Mouse (Mus musculus) kidney, postnatal 10 days (tissue): ENCODE results near the gene Acrv1.
"Not testable (repeated sequence)": the region's sequence is repeated elsewhere in the genome, so short reads cannot be mapped to it uniquely, and the experiment has no call there.

Experiments used
- DNase-seq: peaks from one replicate; pipeline ENCODE4 v3.0.0; 2021; ENCODE audit warnings: mixed read lengths

The Acrv1 gene

GRCm38 (mm10) chr9:36692920-36693319 is at the start of gene Acrv1:
Gene Acrv1 (plus strand): TSS chr9:36693220.
- DNase-seq, result no peak

GRCm38 (mm10) chr9:36643276-36643675 is 49.7 kb upstream of the Acrv1 start, which contains the start of gene A630095E13Rik:
Gene A630095E13Rik (minus strand): TSS chr9:36643376.
- DNase-seq, result not testable (repeated sequence)

- DNase-seq, result no peak
Observed at GRCm38 (mm10) chr9:36681424-36681823, 11.6 kb upstream of the Acrv1 start.

GRCm38 (mm10) chr9:36687329-36687728 is 5.7 kb upstream of the Acrv1 start:
- peak; percentile 11 for DNase-seq

- DNase-seq, result no peak
Observed at GRCm38 (mm10) chr9:36694276-36694675, 1.3 kb downstream of the Acrv1 start.

GRCm38 (mm10) chr9:36705923-36706322 is 12.9 kb downstream of the Acrv1 start:
- no peak for DNase-seq

- no peak for DNase-seq
Observed at GRCm38 (mm10) chr9:36707304-36707703, 14.3 kb downstream of the Acrv1 start.

- no peak for DNase-seq
Observed at GRCm38 (mm10) chr9:36716624-36717023, 23.6 kb downstream of the Acrv1 start.

GRCm38 (mm10) chr9:36726131-36727033 is 33.4 kb downstream of the Acrv1 start:
- DNase-seq, result peak; percentile 94

GRCm38 (mm10) chr9:36727034-36727755 is 34.2 kb downstream of the Acrv1 start, which contains the start of gene Chek1:
Gene Chek1 (minus strand): TSS chr9:36727065.
- no peak for DNase-seq
